Mouse (Mus musculus): Measurements from ENCODE around the gene Dgkh. TPM values are rescaled to one million over a fixed set of nuclear protein-coding genes. Genes with fewer than 3 reads are reported as not detected.

Gene Dgkh
- total RNA-seq, 1 experiment = 8.2 TPM

- TF ChIP-seq MAFK (IDR thresholded peaks at IDR 0.05; ENCODE audit: insufficient read depth, low read depth, low read length) (no peak), ZNF384 (IDR thresholded peaks at IDR 0.05; ENCODE audit: low read depth, low read length) (no peak)
- no peak overlapping the region for H3K4me3 ChIP-seq (ENCODE audit: insufficient read depth in 1 of 2, low read depth in 1 of 2, low read length in 2 of 2, poor library complexity in 1 of 2, severe bottlenecking in 1 of 2)
- H3K9me3 ChIP-seq (ENCODE audit: control insufficient read depth, insufficient read depth, low read depth, low read length) = no peaks in the 10 kb centered on the region
- no peaks in the 10 kb centered on the region for H3K36me3 ChIP-seq (ENCODE audit: control insufficient read depth, insufficient read depth, low read length, poor library complexity, severe bottlenecking)
- no peak for DNase-seq (ENCODE audit: low read depth, low spot score)
- H3K4me1 ChIP-seq (ENCODE audit: control insufficient read depth in 2 of 2, insufficient read depth in 2 of 2, low read length in 2 of 2, poor library complexity in 1 of 2) = peaks cover 0 to 4% of the 10 kb centered on the region in 2 experiments; a peak in 2 of 4 replicates
- in situ Hi-C loops (cut with MboI; ENCODE audit: low sequenced_read_pairs in 2 of 2, unreplicated experiment in 2 of 2) = no loop called here
- H3K9ac ChIP-seq (ENCODE audit: insufficient read depth, low read depth, low read length, poor library complexity, severe bottlenecking) = no peak overlapping the region
- no peak overlapping the region for H3K27ac ChIP-seq (ENCODE audit: insufficient read depth, low read depth, low read length, poor library complexity, severe bottlenecking)
These were observed 31.5 kb downstream of the Dgkh start for GRCm38 (mm10) chr14:78701087-78701486.

- H3K4me1 ChIP-seq (ENCODE audit: control insufficient read depth in 2 of 2, insufficient read depth in 2 of 2, low read length in 2 of 2, poor library complexity in 1 of 2) = peaks cover 0 to 2% of the 10 kb centered on the region in 2 experiments; a peak in 1 of 4 replicates
- no peak overlapping the region for H3K27ac ChIP-seq (ENCODE audit: insufficient read depth, low read depth, low read length, poor library complexity, severe bottlenecking)
- no peak for DNase-seq (ENCODE audit: low read depth, low spot score)
- no peaks in the 10 kb centered on the region for H3K9me3 ChIP-seq (ENCODE audit: control insufficient read depth, insufficient read depth, low read depth, low read length)
- in situ Hi-C loops (cut with MboI; ENCODE audit: low sequenced_read_pairs in 2 of 2, unreplicated experiment in 2 of 2) = no loop called here
- no peaks in the 10 kb centered on the region for H3K36me3 ChIP-seq (ENCODE audit: control insufficient read depth, insufficient read depth, low read length, poor library complexity, severe bottlenecking)
- no peak overlapping the region for H3K4me3 ChIP-seq (ENCODE audit: insufficient read depth in 1 of 2, low read depth in 1 of 2, low read length in 2 of 2, poor library complexity in 1 of 2, severe bottlenecking in 1 of 2)
- no peak overlapping the region for H3K9ac ChIP-seq (ENCODE audit: insufficient read depth, low read depth, low read length, poor library complexity, severe bottlenecking)
- no peak for TF ChIP-seq ZC3H11A (IDR thresholded peaks at IDR 0.05; ENCODE audit: borderline replicate concordance, low read depth, low read length)
- no peak for TF ChIP-seq HCFC1 (IDR thresholded peaks at IDR 0.05; ENCODE audit: borderline replicate concordance, insufficient read depth, low read length)
- no peak for TF ChIP-seq CHD2 (IDR thresholded peaks at IDR 0.05; ENCODE audit: low read depth, low read length)
- no peak for TF ChIP-seq ZNF384 (IDR thresholded peaks at IDR 0.05; ENCODE audit: low read depth, low read length)
- no peak for TF ChIP-seq MAFK (IDR thresholded peaks at IDR 0.05; ENCODE audit: insufficient read depth, low read depth, low read length)
These were observed 32.9 kb downstream of the Dgkh start for GRCm38 (mm10) chr14:78699634-78700033.

DNA sequence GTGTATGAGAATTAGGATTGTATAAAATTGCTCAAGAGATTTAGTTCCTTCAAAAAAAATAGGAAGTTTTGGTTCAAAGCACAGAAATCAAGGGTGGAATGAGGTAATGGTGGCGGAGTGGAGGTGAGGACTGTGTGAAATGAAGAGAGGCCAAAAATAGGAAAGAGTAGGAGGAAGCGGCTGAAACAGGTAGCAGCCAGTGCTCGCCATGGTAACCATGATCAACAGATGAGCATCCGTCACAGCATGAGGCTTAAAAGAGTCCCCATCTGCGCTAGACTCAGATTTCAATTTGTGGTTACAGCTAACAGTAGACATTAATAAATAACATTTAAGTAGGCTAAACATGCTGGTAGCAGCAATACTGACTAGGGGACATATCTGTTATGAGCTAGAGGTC is 33.4 kb downstream of the Dgkh start:
- Histone ChIP-seq H3K9ac (ENCODE audit: insufficient read depth, low read depth, low read length, poor library complexity, severe bottlenecking) (no peak overlapping the region), H3K9me3 (ENCODE audit: control insufficient read depth, insufficient read depth, low read depth, low read length) (no peaks in the 10 kb centered on the region), H3K27ac (ENCODE audit: insufficient read depth, low read depth, low read length, poor library complexity, severe bottlenecking) (no peak overlapping the region), H3K4me1 (ENCODE audit: control insufficient read depth in 2 of 2, insufficient read depth in 2 of 2, low read length in 2 of 2, poor library complexity in 1 of 2) (no peaks in the 10 kb centered on the region; a peak in 1 of 4 replicates), H3K36me3 (ENCODE audit: control insufficient read depth, insufficient read depth, low read length, poor library complexity, severe bottlenecking) (no peaks in the 10 kb centered on the region), H3K4me3 (ENCODE audit: insufficient read depth in 1 of 2, low read depth in 1 of 2, low read length in 2 of 2, poor library complexity in 1 of 2, severe bottlenecking in 1 of 2) (no peak overlapping the region)
- no peak for DNase-seq (ENCODE audit: low read depth, low spot score)
- in situ Hi-C loops (cut with MboI; ENCODE audit: low sequenced_read_pairs in 2 of 2, unreplicated experiment in 2 of 2) = no loop called here
- TF ChIP-seq CHD2 (IDR thresholded peaks at IDR 0.05; ENCODE audit: low read depth, low read length) = no peak
- no peak for TF ChIP-seq HCFC1 (IDR thresholded peaks at IDR 0.05; ENCODE audit: borderline replicate concordance, insufficient read depth, low read length)
- TF ChIP-seq ZC3H11A (IDR thresholded peaks at IDR 0.05; ENCODE audit: borderline replicate concordance, low read depth, low read length) = no peak
- no peak for TF ChIP-seq ZNF384 (IDR thresholded peaks at IDR 0.05; ENCODE audit: low read depth, low read length)
- no peak for TF ChIP-seq MAFK (IDR thresholded peaks at IDR 0.05; ENCODE audit: insufficient read depth, low read depth, low read length)

- Histone ChIP-seq H3K9me3 (ENCODE audit: control insufficient read depth, insufficient read depth, low read depth, low read length) (no peaks in the 10 kb centered on the region), H3K4me3 (ENCODE audit: insufficient read depth in 1 of 2, low read depth in 1 of 2, low read length in 2 of 2, poor library complexity in 1 of 2, severe bottlenecking in 1 of 2) (no peak overlapping the region), H3K36me3 (ENCODE audit: control insufficient read depth, insufficient read depth, low read length, poor library complexity, severe bottlenecking) (no peaks in the 10 kb centered on the region), H3K9ac (ENCODE audit: insufficient read depth, low read depth, low read length, poor library complexity, severe bottlenecking) (no peak overlapping the region), H3K27ac (ENCODE audit: insufficient read depth, low read depth, low read length, poor library complexity, severe bottlenecking) (no peak overlapping the region), H3K4me1 (ENCODE audit: control insufficient read depth in 2 of 2, insufficient read depth in 2 of 2, low read length in 2 of 2, poor library complexity in 1 of 2) (no peaks in the 10 kb centered on the region)
- in situ Hi-C loops (cut with MboI; ENCODE audit: low sequenced_read_pairs in 2 of 2, unreplicated experiment in 2 of 2) = no loop called here
- TF ChIP-seq HCFC1 (IDR thresholded peaks at IDR 0.05; ENCODE audit: borderline replicate concordance, insufficient read depth, low read length) (no peak), CHD2 (IDR thresholded peaks at IDR 0.05; ENCODE audit: low read depth, low read length) (no peak), ZNF384 (IDR thresholded peaks at IDR 0.05; ENCODE audit: low read depth, low read length) (no peak), ZC3H11A (IDR thresholded peaks at IDR 0.05; ENCODE audit: borderline replicate concordance, low read depth, low read length) (no peak), MAFK (IDR thresholded peaks at IDR 0.05; ENCODE audit: insufficient read depth, low read depth, low read length) (no peak)
- DNase-seq (ENCODE audit: low read depth, low spot score) = no peak
These were observed 38.5 kb downstream of the Dgkh start for GRCm38 (mm10) chr14:78694121-78694520.

DNA sequence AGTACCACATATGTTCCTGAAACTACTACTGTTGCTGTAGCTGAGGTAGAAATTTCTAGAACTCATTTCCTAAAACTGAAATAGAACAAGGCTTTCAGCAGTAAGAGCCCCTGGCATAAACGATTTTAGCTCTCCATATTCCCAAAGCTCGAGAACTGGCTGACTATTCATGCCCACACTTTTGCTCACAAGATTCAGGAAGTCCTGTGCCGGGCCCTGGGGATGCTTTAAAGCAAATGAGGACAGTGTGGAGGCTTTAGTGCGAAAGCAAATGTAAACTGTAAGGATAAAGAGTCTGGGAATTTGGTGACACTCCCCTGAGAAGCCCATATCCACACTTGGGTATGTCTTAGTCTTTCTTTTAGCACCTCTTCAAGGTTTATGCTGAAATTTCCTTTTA is 40.0 kb downstream of the Dgkh start:
- in situ Hi-C loops (cut with MboI; ENCODE audit: low sequenced_read_pairs in 2 of 2, unreplicated experiment in 2 of 2) = no loop called here
- Histone ChIP-seq H3K9me3 (ENCODE audit: control insufficient read depth, insufficient read depth, low read depth, low read length) (no peaks in the 10 kb centered on the region), H3K36me3 (ENCODE audit: control insufficient read depth, insufficient read depth, low read length, poor library complexity, severe bottlenecking) (no peaks in the 10 kb centered on the region), H3K27ac (ENCODE audit: insufficient read depth, low read depth, low read length, poor library complexity, severe bottlenecking) (no peak overlapping the region), H3K4me1 (ENCODE audit: control insufficient read depth in 2 of 2, insufficient read depth in 2 of 2, low read length in 2 of 2, poor library complexity in 1 of 2) (peaks cover 0 to 3% of the 10 kb centered on the region in 2 experiments; a peak in 1 of 4 replicates), H3K9ac (ENCODE audit: insufficient read depth, low read depth, low read length, poor library complexity, severe bottlenecking) (no peak overlapping the region), H3K4me3 (ENCODE audit: insufficient read depth in 1 of 2, low read depth in 1 of 2, low read length in 2 of 2, poor library complexity in 1 of 2, severe bottlenecking in 1 of 2) (no peak overlapping the region)
- no peak for DNase-seq (ENCODE audit: low read depth, low spot score)
- no peak for TF ChIP-seq ZC3H11A (IDR thresholded peaks at IDR 0.05; ENCODE audit: borderline replicate concordance, low read depth, low read length)
- TF ChIP-seq CHD2 (IDR thresholded peaks at IDR 0.05; ENCODE audit: low read depth, low read length) = no peak
- TF ChIP-seq ZNF384 (IDR thresholded peaks at IDR 0.05; ENCODE audit: low read depth, low read length) = no peak
- TF ChIP-seq HCFC1 (IDR thresholded peaks at IDR 0.05; ENCODE audit: borderline replicate concordance, insufficient read depth, low read length) = no peak
- no peak for TF ChIP-seq MAFK (IDR thresholded peaks at IDR 0.05; ENCODE audit: insufficient read depth, low read depth, low read length)

All from ES-E14 (cell line).